Comparison of ENCODE assay signal across 16 mouse cellular contexts in the genomic region with DNA sequence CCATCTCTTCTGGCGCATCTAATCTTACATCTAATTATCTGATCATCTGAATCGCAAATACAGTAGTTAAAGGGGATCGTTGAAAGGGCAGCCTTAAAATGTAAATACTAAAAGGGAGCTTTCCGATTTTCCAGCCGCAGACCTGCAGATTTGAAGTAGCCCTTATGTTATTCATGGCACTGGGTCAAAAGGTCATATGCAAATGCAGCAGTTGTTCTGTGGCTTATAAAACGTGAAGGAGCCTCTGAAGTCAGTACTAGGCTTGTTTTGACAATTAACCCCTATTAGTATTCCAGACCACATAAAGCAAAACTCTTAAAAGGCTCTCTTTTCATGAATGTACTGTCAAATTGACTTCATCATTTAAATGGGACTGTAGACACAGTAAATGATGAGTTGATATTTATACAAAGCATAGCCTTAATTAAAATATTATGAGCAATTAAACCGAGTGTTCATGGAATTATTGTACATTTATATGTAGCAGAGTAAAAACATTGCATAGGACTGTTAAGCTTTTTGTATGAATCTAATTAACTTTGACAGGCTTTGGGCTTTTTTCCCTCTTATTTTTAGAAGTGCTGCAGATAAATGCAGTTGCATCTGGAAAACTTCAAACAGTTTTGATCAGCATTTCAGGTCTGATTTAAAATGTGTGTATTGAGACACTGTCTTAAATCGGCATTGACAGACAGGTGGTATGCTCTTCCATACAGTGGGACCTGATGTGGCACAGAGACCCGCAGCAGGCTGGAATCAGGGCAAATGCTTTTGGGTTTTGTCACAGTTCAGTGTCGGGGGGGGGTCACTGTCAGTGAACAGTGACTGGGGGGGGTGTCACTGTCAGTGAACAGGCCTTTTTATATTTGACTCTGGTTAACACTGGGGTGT. TPM values are rescaled to one million over a fixed set of nuclear protein-coding genes. Genes with fewer than 3 reads are reported as not detected.
DNase-seq lines count a peak whose midpoint lies in the region; ATAC-seq and TF ChIP-seq lines count a peak whose summit lies in the region.
"Had no signal": no experiment of that assay in that cellular context is flagged by ENCODE, and none has a peak within 500 bp of the region (broad histone marks: within the 10 kb centered on the region; RNA-seq: fewer than 3 reads in every experiment).

No protein-coding gene starts in this region.

- no peak overlapping the region for H3K9ac ChIP-seq in neural tube, embryonic 11.5 days (ENCODE audit: low read length)
- H3K9ac ChIP-seq in forebrain, postnatal 0 days = no peak overlapping the region
- no peak overlapping the region for H3K9ac ChIP-seq in midbrain, embryonic 12.5 days (replicated peaks)
- H3K9ac ChIP-seq in liver, embryonic 11.5 days (ENCODE audit: low read depth, low read length) = no peak overlapping the region
- H3K9ac ChIP-seq in lung, postnatal 0 days (replicated peaks; ENCODE audit: low read depth) = no peak overlapping the region

- H3K9me3 ChIP-seq in neural tube, embryonic 11.5 days (ENCODE audit: control insufficient read depth, low read length) = no peaks in the 10 kb centered on the region
- H3K9me3 ChIP-seq in forebrain, postnatal 0 days (ENCODE audit: low read length) = no peaks in the 10 kb centered on the region
- H3K9me3 ChIP-seq in midbrain, embryonic 12.5 days = no peaks in the 10 kb centered on the region
- H3K9me3 ChIP-seq in liver, embryonic 11.5 days (ENCODE audit: control insufficient read depth, low read length) = no peaks in the 10 kb centered on the region
- H3K9me3 ChIP-seq in lung, postnatal 0 days (ENCODE audit: low read length) = no peaks in the 10 kb centered on the region

- no peak overlapping the region for H3K4me3 ChIP-seq in neural tube, embryonic 11.5 days (ENCODE audit: low read depth, low read length)
- no peak overlapping the region for H3K4me3 ChIP-seq in forebrain, postnatal 0 days (ENCODE audit: low read depth, low read length)
- H3K4me3 ChIP-seq in midbrain, embryonic 12.5 days = no peak overlapping the region
- H3K4me3 ChIP-seq in liver, embryonic 11.5 days (ENCODE audit: low read depth, low read length) = no peak overlapping the region
- no peak overlapping the region for H3K4me3 ChIP-seq in lung, postnatal 0 days (ENCODE audit: low read depth, low read length)
- H3K4me3 ChIP-seq: heart, adult 2 months; myocyte had no signal

- H3K4me1 ChIP-seq in neural tube, embryonic 11.5 days (ENCODE audit: control insufficient read depth, insufficient read depth, low read length) = peaks cover 25% of the 10 kb centered on the region
- H3K4me1 ChIP-seq in forebrain, postnatal 0 days (ENCODE audit: insufficient read depth) = peaks cover 10% of the 10 kb centered on the region
- peaks cover 35% of the 10 kb centered on the region for H3K4me1 ChIP-seq in midbrain, embryonic 12.5 days
- H3K4me1 ChIP-seq in liver, embryonic 11.5 days (replicated peaks; ENCODE audit: control insufficient read depth, insufficient read depth, low read length) = no peaks in the 10 kb centered on the region
- H3K4me1 ChIP-seq in lung, postnatal 0 days (ENCODE audit: insufficient read depth, low read depth, low read length) = no peaks in the 10 kb centered on the region

- H3K36me3 ChIP-seq in neural tube, embryonic 11.5 days (ENCODE audit: control insufficient read depth, insufficient read depth, low read length) = no peaks in the 10 kb centered on the region
- H3K36me3 ChIP-seq in forebrain, postnatal 0 days (ENCODE audit: insufficient read depth) = no peaks in the 10 kb centered on the region
- no peaks in the 10 kb centered on the region for H3K36me3 ChIP-seq in midbrain, embryonic 12.5 days
- H3K36me3 ChIP-seq in liver, embryonic 11.5 days (ENCODE audit: control insufficient read depth, insufficient read depth, low read length) = no peaks in the 10 kb centered on the region
- no peaks in the 10 kb centered on the region for H3K36me3 ChIP-seq in lung, postnatal 0 days (ENCODE audit: insufficient read depth, low read length)

- no peak overlapping the region for H3K27ac ChIP-seq in neural tube, embryonic 11.5 days (ENCODE audit: low read depth, low read length)
- H3K27ac ChIP-seq in forebrain, postnatal 0 days (ENCODE audit: low read depth, low read length) = no peak overlapping the region
- H3K27ac ChIP-seq in midbrain, embryonic 12.5 days (replicated peaks) = peak overlapping the region; percentile 50; the same call in 1 of the 2 replicates
- no peak overlapping the region for H3K27ac ChIP-seq in liver, embryonic 11.5 days (ENCODE audit: low read depth, low read length)
- H3K27ac ChIP-seq in lung, postnatal 0 days (ENCODE audit: low read length) = no peak overlapping the region
- H3K27ac ChIP-seq: heart, adult 2 months had no signal

- 10% methylated on average over 10 of the region's 10 CpGs for WGBS in neural tube, embryonic 11.5 days
- 8% methylated on average over 10 of the region's 10 CpGs for WGBS in forebrain, postnatal 0 days
- 6% methylated on average over 10 of the region's 10 CpGs for WGBS in midbrain, embryonic 12.5 days
- WGBS in liver, embryonic 11.5 days = 34% methylated on average over 10 of the region's 10 CpGs
- 36% methylated on average over 10 of the region's 10 CpGs for WGBS in lung, postnatal 0 days

- ATAC-seq in neural tube, embryonic 11.5 days (ENCODE audit: insufficient read depth, low FRiP score, low TSS enrichment) = peak; percentile 71
- peak; percentile 36; the same call in 1 of the 2 replicates for ATAC-seq in forebrain, postnatal 0 days
- ATAC-seq in midbrain, embryonic 12.5 days (ENCODE audit: low FRiP score, low read depth) = peak; percentile 80
- ATAC-seq in liver, embryonic 11.5 days (replicated peaks; ENCODE audit: low FRiP score) = no peak
- ATAC-seq in lung, postnatal 0 days = no peak

- no peak for TF ChIP-seq EP300 in lung, postnatal 0 days (IDR thresholded peaks at IDR 0.05)

- H3K27me3 ChIP-seq in neural tube, embryonic 11.5 days (ENCODE audit: control insufficient read depth, insufficient read depth, low read length) = no peaks in the 10 kb centered on the region
- H3K27me3 ChIP-seq in forebrain, postnatal 0 days (ENCODE audit: insufficient read depth, low read length) = no peaks in the 10 kb centered on the region
- H3K27me3 ChIP-seq in midbrain, embryonic 12.5 days = no peaks in the 10 kb centered on the region
- H3K27me3 ChIP-seq in liver, embryonic 11.5 days (replicated peaks; ENCODE audit: control insufficient read depth, insufficient read depth, low read length) = no peaks in the 10 kb centered on the region
- H3K27me3 ChIP-seq in lung, postnatal 0 days (replicated peaks; ENCODE audit: insufficient read depth, low read length) = no peaks in the 10 kb centered on the region

- DNase-seq in neural tube, embryonic 11.5 days (ENCODE audit: low spot score) = peak; percentile 49
- DNase-seq in neural tube, embryonic 10.5 days (ENCODE audit: extremely low spot score, low spot score) = no peak
- DNase-seq in forebrain, postnatal 0 days = no peak
- no peak for DNase-seq in liver, embryonic 11.5 days (ENCODE audit: low spot score)
- no peak for DNase-seq in lung, postnatal 0 days (ENCODE audit: low spot score)
- no peak for DNase-seq in spleen, postnatal 10 days (ENCODE audit: low spot score in 2 of 2)
- DNase-seq in ovary, postnatal 10 days (ENCODE audit: low spot score) = no peak
- DNase-seq: adrenal gland, postnatal 10 days; cerebellum, adult 11 months; heart, adult 2 months; heart, postnatal 36 days; lung, postnatal 36 days; thymus, postnatal 25 days had no signal

- no peak for TF ChIP-seq CTCF in forebrain, postnatal 0 days (IDR thresholded peaks at IDR 0.05; ENCODE audit: low read depth)
- TF ChIP-seq CTCF in lung, postnatal 0 days (IDR thresholded peaks at IDR 0.05) = no peak

- peak overlapping the region; percentile 24 for H3K4me2 ChIP-seq in neural tube, embryonic 11.5 days (ENCODE audit: low read depth)
- H3K4me2 ChIP-seq in forebrain, postnatal 0 days (ENCODE audit: low read depth) = peak overlapping the region; percentile 23
- H3K4me2 ChIP-seq in midbrain, embryonic 12.5 days (replicated peaks) = peak overlapping the region; percentile 34
- no peak overlapping the region for H3K4me2 ChIP-seq in liver, embryonic 11.5 days
- no peak overlapping the region for H3K4me2 ChIP-seq in lung, postnatal 0 days (replicated peaks; ENCODE audit: low read depth, low read length)

RNA-seq across cellular contexts. Expression of a gene that starts 54.5 kb away (rescaled TPM):
- polyA plus RNA-seq in neural tube, embryonic 11.5 days (2014; fragmentation: Nextera tagmentation; extraction: Ambion mirVana) = 4.4 and 5.1 TPM in 2 replicates
- 14.3 and 21.8 TPM in 2 replicates for total RNA-seq in forebrain, postnatal 0 days (2014; rRNA removed)
- 4.6 and 5.0 TPM in 2 replicates for polyA plus RNA-seq in forebrain, postnatal 0 days (2015; fragmentation: Nextera tagmentation; extraction: Ambion mirVana)
- 16.9 and 21.4 TPM in 2 replicates for polyA plus RNA-seq in midbrain, embryonic 12.5 days (2016; fragmentation: Nextera tagmentation; extraction: Ambion mirVana)
- not detected in 2 replicates for polyA plus RNA-seq in liver, embryonic 11.5 days (2014; fragmentation: Nextera tagmentation; extraction: Ambion mirVana)
- polyA plus RNA-seq in lung, postnatal 0 days (2015; fragmentation: Nextera tagmentation; extraction: Ambion mirVana) = 19.7 and 23.4 TPM in 2 replicates
- total RNA-seq: heart, adult 2 months; heart, postnatal 36 days had no signal
- polyA plus RNA-seq: C2C12, myocyte had no signal

Comparison
In these comparisons a context has a peak if more than half of its experiments do, and no peak if none do; other contexts are left out.
1. ATAC-seq: peak in neural tube, embryonic 11.5 days (single experiment), forebrain, postnatal 0 days (single experiment) and midbrain, embryonic 12.5 days (single experiment); none in liver, embryonic 11.5 days (single experiment) and lung, postnatal 0 days (single experiment).
2. H3K4me2 ChIP-seq: peak in neural tube, embryonic 11.5 days (single experiment), forebrain, postnatal 0 days (single experiment) and midbrain, embryonic 12.5 days (single experiment); none in liver, embryonic 11.5 days (single experiment) and lung, postnatal 0 days (single experiment).